Mouse (Mus musculus) lung, embryonic 15.5 days (tissue): ENCODE data around the gene Slc38a11. TPM values are rescaled to one million over a fixed set of nuclear protein-coding genes. Genes with fewer than 3 reads are reported as not detected.

Source experiments
- ATAC-seq: fragments of 200-750 bp; cut with Nextera tagmentation; 2 replicates; pipeline ENCODE4 v1.8.0; 2017; ENCODE audit warnings: moderate number of reproducible peaks, borderline replicate concordance; ENCODE audit not compliant: low FRiP score, low TSS enrichment; ENCODE audit errors: extremely low read depth
- H3K27ac ChIP-seq: fragments of 300-500 bp; sonication (generic); 2 replicates; pipeline ENCODE4 v1.5.1; 2015; ENCODE audit warnings: moderate library complexity, mild to moderate bottlenecking, inconsistent platforms
- H3K27me3 ChIP-seq: fragments of 300-500 bp; sonication (generic); 2 replicates; pipeline ENCODE4 v1.6.1; 2015; ENCODE audit warnings: inconsistent platforms
- H3K36me3 ChIP-seq: fragments of 300-500 bp; sonication (generic); 2 replicates; pipeline ENCODE4 v1.6.1; 2015; ENCODE audit warnings: inconsistent platforms
- H3K4me1 ChIP-seq: fragments of 300-500 bp; sonication (generic); 2 replicates; pipeline ENCODE4 v1.6.1; 2015; ENCODE audit warnings: inconsistent platforms
- H3K4me2 ChIP-seq: fragments of 300-500 bp; sonication (generic); 2 replicates; pipeline ENCODE4 v1.6.1; 2015; ENCODE audit warnings: inconsistent platforms, mild to moderate bottlenecking, moderate library complexity
- H3K4me3 ChIP-seq: fragments of 300-500 bp; sonication (generic); 2 replicates; pipeline ENCODE4 v1.5.1; 2015; ENCODE audit warnings: mild to moderate bottlenecking, inconsistent platforms
- H3K9ac ChIP-seq: fragments of 300-500 bp; sonication (generic); 2 replicates; pipeline ENCODE4 v1.6.1; 2015; ENCODE audit warnings: inconsistent platforms
- H3K9me3 ChIP-seq: fragments of 300-500 bp; sonication (generic); 2 replicates; pipeline ENCODE4 v1.6.1; 2016; ENCODE audit warnings: inconsistent platforms
- WGBS: fragments of 180-500 bp; shearing (Covaris S2); methylation state at CpG from one replicate; pipeline ENCODE4 v1.1.7; 2015; 5-methylcytosine and 5-hydroxymethylcytosine counted together
- microRNA-seq: library from miRNA; unstranded; fragments of <30 nt; microRNA quantifications from one replicate; pipeline ENCODE4, GENCODE M21; 2016
- polyA plus RNA-seq: library from polyadenylated mRNA; unstranded; fragments of >200 nt; fragmentation: Nextera tagmentation; extraction: Ambion mirVana; gene quantifications from 2 replicates; pipeline ENCODE4 v1.2.1, GENCODE M21; 2015

Slc38a11 gene
- polyA plus RNA-seq, 1 experiment from 2014 or later = 0.32 TPM

DNA sequence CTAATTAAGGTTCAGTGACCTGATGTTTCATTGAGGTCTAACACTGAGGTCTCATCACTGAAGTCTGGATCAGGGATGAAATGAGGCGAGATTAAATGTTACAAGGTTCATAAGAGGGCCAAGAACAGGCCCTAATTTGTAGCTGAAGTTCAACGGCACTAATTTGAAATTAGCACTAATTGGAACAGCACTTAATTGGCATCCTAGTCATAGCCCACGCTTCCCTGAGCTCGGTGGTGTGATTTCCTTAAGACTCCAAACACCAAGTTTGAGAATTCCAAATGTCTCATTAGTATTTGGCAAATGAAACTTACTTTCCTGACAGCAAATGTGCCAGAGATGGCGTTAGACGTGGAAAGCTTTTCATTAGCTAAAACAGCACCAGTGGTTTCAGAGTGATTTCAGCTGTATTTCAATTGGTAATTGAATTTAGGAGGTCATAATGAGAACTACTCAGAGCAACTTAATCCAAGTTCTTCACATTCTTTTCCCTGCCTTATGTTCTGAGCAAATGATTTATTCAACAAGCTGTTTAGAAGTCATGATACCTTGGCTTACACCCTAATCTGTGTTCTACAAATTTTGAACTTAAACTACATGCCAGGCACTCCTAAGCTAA lies 88.3 kb downstream of the Slc38a11 start:
- ATAC-seq = no peak
- Histone ChIP-seq H3K9ac (no peak overlapping the region), H3K9me3 (no peaks in the 10 kb centered on the region), H3K27me3 (no peaks in the 10 kb centered on the region), H3K36me3 (no peaks in the 10 kb centered on the region), H3K4me2 (no peak overlapping the region), H3K27ac (no peak overlapping the region), H3K4me3 (no peak overlapping the region), H3K4me1 (peaks cover 8% of the 10 kb centered on the region; the same call in 1 of the 2 replicates)
- 82% methylated on average over 6 of the region's 6 CpGs for WGBS

GRCm38 (mm10) chr2:65273910-65274309 lies 89.9 kb downstream of the Slc38a11 start:
- no peak overlapping the region for H3K4me2 ChIP-seq
- H3K4me3 ChIP-seq = no peak overlapping the region
- H3K9ac ChIP-seq = no peak overlapping the region
- no peaks in the 10 kb centered on the region for H3K9me3 ChIP-seq
- no peaks in the 10 kb centered on the region for H3K27me3 ChIP-seq
- peaks cover under 1% of the 10 kb centered on the region; the same call in 1 of the 2 replicates for H3K4me1 ChIP-seq
- no peak overlapping the region for H3K27ac ChIP-seq
- 38% methylated on average over 2 of the region's 2 CpGs for WGBS
- ATAC-seq = no peak
- no peaks in the 10 kb centered on the region for H3K36me3 ChIP-seq

- Histone ChIP-seq H3K4me3 (no peak overlapping the region), H3K27ac (no peak overlapping the region), H3K9ac (no peak overlapping the region), H3K4me2 (no peak overlapping the region), H3K36me3 (no peaks in the 10 kb centered on the region), H3K4me1 (no peaks in the 10 kb centered on the region), H3K27me3 (no peaks in the 10 kb centered on the region), H3K9me3 (no peaks in the 10 kb centered on the region)
- 92% methylated on average over 6 of the region's 6 CpGs for WGBS
- ATAC-seq = no peak
Measured at GRCm38 (mm10) chr2:65268731-65269130, 95.1 kb downstream of the Slc38a11 start.

- no peak overlapping the region for H3K27ac ChIP-seq
- no peak overlapping the region for H3K4me2 ChIP-seq
- no peaks in the 10 kb centered on the region for H3K27me3 ChIP-seq
- 43% methylated on average over 4 of the region's 4 CpGs for WGBS
- H3K4me1 ChIP-seq = no peaks in the 10 kb centered on the region
- H3K9ac ChIP-seq = no peak overlapping the region
- H3K9me3 ChIP-seq = no peaks in the 10 kb centered on the region
- no peak overlapping the region for H3K4me3 ChIP-seq
- H3K36me3 ChIP-seq = no peaks in the 10 kb centered on the region
- ATAC-seq = no peak
Measured at GRCm38 (mm10) chr2:65267834-65268233, 96.0 kb downstream of the Slc38a11 start.

- Histone ChIP-seq H3K36me3 (no peaks in the 10 kb centered on the region), H3K4me2 (no peak overlapping the region), H3K4me3 (no peak overlapping the region), H3K9ac (no peak overlapping the region), H3K9me3 (no peaks in the 10 kb centered on the region), H3K27me3 (no peaks in the 10 kb centered on the region), H3K4me1 (no peaks in the 10 kb centered on the region), H3K27ac (no peak overlapping the region)
- 54% methylated on average over 5 of the region's 5 CpGs for WGBS
- peak; percentile 81; the same call in 1 of the 2 replicates for ATAC-seq
Measured at GRCm38 (mm10) chr2:65266576-65267299, 97.1 kb downstream of the Slc38a11 start.

Small RNA genes lying within 50 kb of the gene (microRNA-seq; reads per million reads assigned to microRNA genes)
- not detected for gene Mir6337

Other genes starting within 250 kb of the Slc38a11 start
- 7.8 and 9.2 TPM in 2 replicates for gene Cobll1, start 124.6 kb downstream of the Slc38a11 start, polyA plus RNA-seq
- 1.5 and 2.0 TPM in 2 replicates for gene Scn3a, start 203.6 kb upstream of the Slc38a11 start, polyA plus RNA-seq